Mouse (Mus musculus) heart, embryonic 12.5 days (tissue): ENCODE measurements at regions not wholly inside any gene's neighbourhood (a gene's known extent, or its start where the extent isn't known, plus 50 kb on each side); places are given as distances from the start of the nearest gene placed in this dataset.

ENCODE experiments used
- ATAC-seq: fragments of 200-750 bp; cut with Nextera tagmentation; 2 replicates; pipeline ENCODE4 v1.8.0; 2017; ENCODE audit warnings: moderate TSS enrichment, moderate library complexity; ENCODE audit not compliant: insufficient number of reproducible peaks, low FRiP score
- H3K27ac ChIP-seq: fragments of 300-500 bp; sonication (generic); 2 replicates; pipeline ENCODE4 v1.5.1; 2016; ENCODE audit warnings: mild to moderate bottlenecking, moderate library complexity; ENCODE audit not compliant: poor library complexity, severe bottlenecking
- H3K27me3 ChIP-seq: fragments of 300-500 bp; sonication (generic); replicated peaks from 2 replicates; pipeline ENCODE4 v1.6.1; 2016; ENCODE audit warnings: mild to moderate bottlenecking, moderate library complexity
- H3K36me3 ChIP-seq: fragments of 300-500 bp; sonication (generic); 2 replicates; pipeline ENCODE4 v1.6.1; 2016; ENCODE audit warnings: mild to moderate bottlenecking, moderate library complexity
- H3K4me1 ChIP-seq: fragments of 300-500 bp; sonication (generic); replicated peaks from 2 replicates; pipeline ENCODE4 v1.6.1; 2016; ENCODE audit warnings: mild to moderate bottlenecking
- H3K4me2 ChIP-seq: fragments of 300-500 bp; sonication (generic); 2 replicates; pipeline ENCODE4 v1.6.1; 2016; ENCODE audit warnings: mild to moderate bottlenecking, moderate library complexity
- H3K4me3 ChIP-seq: fragments of 300-500 bp; sonication (generic); 2 replicates; pipeline ENCODE4 v1.5.1; 2016; ENCODE audit warnings: mild to moderate bottlenecking
- H3K9ac ChIP-seq: fragments of 300-500 bp; sonication (generic); 2 replicates; pipeline ENCODE4 v1.6.1; 2016; ENCODE audit warnings: mild to moderate bottlenecking, moderate library complexity
- H3K9me3 ChIP-seq: fragments of 300-500 bp; sonication (generic); replicated peaks from 2 replicates; pipeline ENCODE4 v1.6.1; 2016; ENCODE audit warnings: mild to moderate bottlenecking, moderate library complexity
- WGBS: fragments of 180-500 bp; shearing (Covaris S2); methylation state at CpG from one replicate; pipeline ENCODE4 v1.1.7; 2016; 5-methylcytosine and 5-hydroxymethylcytosine counted together

DNA sequence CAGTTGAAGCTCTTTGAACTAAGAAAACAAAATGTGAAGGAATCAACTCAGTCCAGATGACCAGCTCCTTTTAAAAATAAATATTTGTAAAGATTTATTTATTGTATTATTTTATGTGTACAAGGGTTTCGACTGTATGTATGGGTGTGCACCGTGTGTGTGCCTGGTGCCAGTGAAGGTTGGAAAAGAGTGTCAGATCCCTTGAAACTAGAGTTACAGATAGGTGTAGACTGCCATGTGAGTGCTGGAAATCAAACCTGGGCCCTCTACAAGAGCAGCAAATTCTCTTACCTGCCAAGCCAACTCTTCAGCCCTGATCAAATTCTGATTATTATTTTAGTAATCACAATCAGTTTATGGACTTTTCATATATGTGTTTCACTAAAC, 140.2 kb upstream of the Gm12728 start:
- Histone ChIP-seq H3K4me2 (no peak overlapping the region), H3K9ac (no peak overlapping the region), H3K4me3 (no peak overlapping the region), H3K27ac (no peak overlapping the region), H3K36me3 (no peaks in the 10 kb centered on the region), H3K9me3 (no peaks in the 10 kb centered on the region), H3K27me3 (no peaks in the 10 kb centered on the region), H3K4me1 (no peaks in the 10 kb centered on the region)
- 80% methylated on average over 2 of the region's 2 CpGs for WGBS
- ATAC-seq = no peak

GRCm38 (mm10) chr4:105656071-105656655, 133.5 kb upstream of the Gm12728 start:
- H3K4me3 ChIP-seq = no peak overlapping the region
- H3K9me3 ChIP-seq = no peaks in the 10 kb centered on the region
- no peaks in the 10 kb centered on the region for H3K4me1 ChIP-seq
- 60% methylated on average over 5 of the region's 5 CpGs for WGBS
- H3K27ac ChIP-seq = no peak overlapping the region
- H3K36me3 ChIP-seq = no peaks in the 10 kb centered on the region
- no peaks in the 10 kb centered on the region for H3K27me3 ChIP-seq
- no peak for ATAC-seq
- H3K4me2 ChIP-seq = no peak overlapping the region
- H3K9ac ChIP-seq = no peak overlapping the region

- Histone ChIP-seq H3K4me3 (no peak overlapping the region), H3K27me3 (no peaks in the 10 kb centered on the region), H3K4me1 (no peaks in the 10 kb centered on the region), H3K4me2 (no peak overlapping the region), H3K27ac (no peak overlapping the region), H3K9ac (no peak overlapping the region), H3K9me3 (no peaks in the 10 kb centered on the region), H3K36me3 (no peaks in the 10 kb centered on the region)
- no peak for ATAC-seq
- WGBS = 71% methylated on average over 3 of the region's 3 CpGs
Measured at GRCm38 (mm10) chr4:105658581-105658980, 131.1 kb upstream of the Gm12728 start.

DNA sequence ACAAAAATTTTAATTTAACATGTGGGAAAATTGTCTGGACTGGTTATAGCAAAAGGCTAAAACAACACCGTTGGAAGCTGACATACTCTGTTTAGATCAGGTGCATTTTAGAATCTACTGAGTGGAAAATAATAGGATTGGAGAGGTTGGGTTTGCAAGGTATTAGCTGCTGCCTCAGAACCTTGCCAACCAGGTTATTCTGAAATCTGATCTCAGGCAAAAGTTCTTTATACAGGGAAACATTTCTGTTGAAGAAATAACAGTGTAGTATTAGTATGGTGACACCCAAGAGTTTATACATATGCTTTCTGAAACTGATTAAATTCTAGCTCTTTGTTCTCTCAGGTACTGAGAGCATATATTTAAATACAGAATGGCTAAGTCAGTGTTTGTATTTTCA, 113.0 kb upstream of the Gm12728 start:
- Histone ChIP-seq H3K9ac (no peak overlapping the region), H3K4me1 (no peaks in the 10 kb centered on the region)
- 80% methylated on average over 1 of the region's 1 CpGs for WGBS

DNA sequence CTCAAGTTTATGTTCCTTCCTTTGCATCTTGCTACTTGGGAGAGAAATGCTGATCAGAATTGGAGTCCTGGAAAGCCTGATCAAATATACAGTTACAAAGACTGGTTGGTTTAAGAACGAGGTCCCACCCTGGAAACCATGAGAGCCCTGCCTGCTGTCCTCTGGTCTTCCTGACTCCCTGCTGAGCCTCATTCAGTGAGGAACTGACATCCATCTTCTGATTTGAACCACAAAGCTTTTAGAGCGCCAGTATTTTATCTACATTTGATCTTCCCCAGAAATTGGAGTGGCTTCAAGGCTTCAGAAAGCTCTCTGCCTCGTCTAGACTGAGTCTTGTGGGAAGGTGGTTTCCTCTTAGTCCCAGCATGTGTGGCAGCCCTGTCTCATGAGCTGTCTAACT, 99.0 kb upstream of the Gm12728 start:
- no peak for ATAC-seq
- 29% methylated on average over 3 of the region's 3 CpGs for WGBS

More for the DNA sequence above, 113.0 kb upstream of the Gm12728 start:
- no peaks in the 10 kb centered on the region for H3K36me3 ChIP-seq
- H3K4me2 ChIP-seq = no peak overlapping the region
- no peak overlapping the region for H3K27ac ChIP-seq
- H3K4me3 ChIP-seq = no peak overlapping the region
- H3K9me3 ChIP-seq = 0 out of 2 replicates have a peak, but pooled peaks cover 5% of the 10 kb centered on the region
- no peaks in the 10 kb centered on the region for H3K27me3 ChIP-seq
- ATAC-seq = no peak

GRCm38 (mm10) chr4:105692380-105692779, 97.3 kb upstream of the Gm12728 start:
- no peaks in the 10 kb centered on the region for H3K36me3 ChIP-seq
- ATAC-seq = no peak
- no peaks in the 10 kb centered on the region for H3K9me3 ChIP-seq
- H3K27me3 ChIP-seq = no peaks in the 10 kb centered on the region
- no peak overlapping the region for H3K9ac ChIP-seq
- 78% methylated on average over 4 of the region's 4 CpGs for WGBS
- H3K4me2 ChIP-seq = no peak overlapping the region
- no peak overlapping the region for H3K27ac ChIP-seq
- no peak overlapping the region for H3K4me3 ChIP-seq
- no peaks in the 10 kb centered on the region for H3K4me1 ChIP-seq

More for the DNA sequence above, 99.0 kb upstream of the Gm12728 start:
- Histone ChIP-seq H3K4me1 (no peaks in the 10 kb centered on the region), H3K36me3 (no peaks in the 10 kb centered on the region), H3K4me2 (no peak overlapping the region), H3K27me3 (no peaks in the 10 kb centered on the region), H3K27ac (no peak overlapping the region), H3K4me3 (no peak overlapping the region), H3K9ac (no peak overlapping the region), H3K9me3 (no peaks in the 10 kb centered on the region)

DNA sequence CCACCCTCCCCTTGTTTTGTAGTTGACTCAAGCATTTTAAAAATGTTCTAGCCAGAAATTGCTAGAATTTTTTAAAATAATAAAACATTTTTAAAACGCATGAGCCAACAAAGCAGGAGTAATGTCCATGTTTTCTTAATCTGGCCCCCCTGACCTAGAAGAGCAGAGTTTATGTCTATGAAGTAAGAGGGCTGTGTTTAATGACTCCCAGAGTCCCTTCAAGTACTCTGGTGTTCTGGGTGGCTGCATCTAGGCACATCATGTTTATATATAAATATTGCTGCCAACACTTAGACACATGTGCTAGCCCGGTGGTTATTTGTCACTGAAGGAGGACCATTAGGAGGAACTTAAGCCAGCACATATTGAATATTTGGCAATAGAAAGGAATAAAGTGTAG, 93.8 kb upstream of the Gm12728 start:
- Histone ChIP-seq H3K9me3 (no peaks in the 10 kb centered on the region), H3K4me3 (no peak overlapping the region), H3K4me2 (no peak overlapping the region), H3K4me1 (no peaks in the 10 kb centered on the region), H3K36me3 (no peaks in the 10 kb centered on the region), H3K27ac (no peak overlapping the region), H3K9ac (no peak overlapping the region), H3K27me3 (0 out of 2 replicates have a peak, but pooled peaks cover 5% of the 10 kb centered on the region)
- no peak for ATAC-seq
- 81% methylated on average over 2 of the region's 2 CpGs for whole genome bisulfite sequencing

- H3K27ac ChIP-seq = no peak overlapping the region
- no peaks in the 10 kb centered on the region for H3K4me1 ChIP-seq
- no peak overlapping the region for H3K4me3 ChIP-seq
- WGBS = 82% methylated on average over 4 of the region's 4 CpGs
- H3K9me3 ChIP-seq = no peaks in the 10 kb centered on the region
- H3K4me2 ChIP-seq = no peak overlapping the region
- H3K36me3 ChIP-seq = no peaks in the 10 kb centered on the region
- H3K27me3 ChIP-seq = 0 out of 2 replicates have a peak, but pooled peaks cover 5% of the 10 kb centered on the region
- ATAC-seq = no peak
- no peak overlapping the region for H3K9ac ChIP-seq
Measured at GRCm38 (mm10) chr4:105697123-105697522, 92.5 kb upstream of the Gm12728 start.

- Histone ChIP-seq H3K36me3 (no peaks in the 10 kb centered on the region), H3K9ac (no peak overlapping the region), H3K27ac (no peak overlapping the region), H3K27me3 (0 out of 2 replicates have a peak, but pooled peaks cover 5% of the 10 kb centered on the region), H3K9me3 (no peaks in the 10 kb centered on the region), H3K4me2 (no peak overlapping the region), H3K4me1 (no peaks in the 10 kb centered on the region), H3K4me3 (no peak overlapping the region)
- WGBS = 88% methylated on average over 3 of the region's 3 CpGs
- no peak for ATAC-seq
Measured at GRCm38 (mm10) chr4:105702036-105702435, 87.6 kb upstream of the Gm12728 start.

DNA sequence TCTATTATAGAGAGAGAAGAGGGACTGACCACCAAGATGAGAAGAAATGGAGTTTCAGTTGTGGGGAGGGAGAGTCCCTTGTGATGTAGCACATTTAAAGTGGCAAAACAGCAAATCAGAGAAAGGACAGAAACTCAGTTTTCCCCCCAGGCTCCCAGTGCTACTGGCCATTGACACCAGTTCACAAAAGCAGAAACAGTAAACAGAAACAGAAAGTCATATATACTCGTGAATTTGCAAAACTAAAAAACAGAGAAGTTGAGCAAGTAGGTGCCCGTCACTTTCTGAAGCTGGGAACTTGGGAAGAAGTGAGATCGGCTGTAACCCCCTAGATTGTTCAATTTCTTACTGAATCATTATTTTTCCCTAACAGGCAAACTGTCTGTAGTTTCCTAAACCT, 86.3 kb upstream of the Gm12728 start:
- Histone ChIP-seq H3K4me2 (no peak overlapping the region), H3K4me1 (no peaks in the 10 kb centered on the region), H3K4me3 (no peak overlapping the region), H3K9ac (no peak overlapping the region), H3K36me3 (no peaks in the 10 kb centered on the region), H3K27me3 (0 out of 2 replicates have a peak, but pooled peaks cover 5% of the 10 kb centered on the region), H3K9me3 (no peaks in the 10 kb centered on the region), H3K27ac (no peak overlapping the region)
- WGBS = 67% methylated on average over 3 of the region's 3 CpGs
- no peak for ATAC-seq

DNA sequence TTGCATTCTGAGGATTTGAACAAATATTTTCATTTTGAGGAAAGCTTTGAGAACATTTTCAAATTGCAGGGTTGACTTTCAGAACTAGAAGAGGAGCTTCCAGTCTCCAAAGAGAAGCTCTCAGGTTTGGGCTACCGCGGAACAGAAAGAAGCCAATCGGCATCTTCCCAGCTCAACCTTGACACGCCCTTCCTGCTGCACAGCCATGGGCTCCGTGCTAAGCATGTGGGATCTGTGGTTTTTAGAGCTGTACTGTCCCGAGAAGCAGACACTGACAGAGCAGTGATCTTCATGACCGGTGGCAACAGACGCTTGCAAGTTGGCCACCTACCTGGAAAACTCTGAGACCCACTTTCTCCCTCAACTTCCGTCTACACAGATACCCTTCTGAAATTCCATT, 85.4 kb upstream of the Gm12728 start:
- Histone ChIP-seq H3K27ac (no peak overlapping the region), H3K4me3 (no peak overlapping the region), H3K9me3 (no peaks in the 10 kb centered on the region), H3K9ac (no peak overlapping the region), H3K4me1 (no peaks in the 10 kb centered on the region), H3K4me2 (no peak overlapping the region), H3K27me3 (0 out of 2 replicates have a peak, but pooled peaks cover 5% of the 10 kb centered on the region), H3K36me3 (no peaks in the 10 kb centered on the region)
- no peak for ATAC-seq
- 87% methylated on average over 9 of the region's 9 CpGs for WGBS

DNA sequence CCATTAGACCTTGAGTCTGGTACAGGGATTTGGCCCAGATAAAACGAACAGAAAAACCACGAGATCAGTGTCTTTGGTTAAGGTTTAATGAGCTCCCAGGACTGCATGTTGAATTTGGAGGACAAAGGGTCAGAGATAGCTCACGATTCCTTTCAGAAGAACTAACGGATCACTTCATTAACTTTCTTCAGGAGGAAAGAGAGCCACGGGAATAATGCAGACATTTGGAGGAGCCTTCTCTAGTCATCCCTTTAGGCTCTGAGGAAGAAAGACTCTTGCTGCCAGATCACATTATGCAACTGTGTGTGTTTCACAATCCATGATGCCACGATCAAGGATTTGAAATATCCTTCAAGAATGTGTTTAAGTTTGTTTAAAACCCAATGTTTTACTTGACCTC, 83.7 kb upstream of the Gm12728 start:
- Histone ChIP-seq H3K4me2 (no peak overlapping the region), H3K36me3 (no peaks in the 10 kb centered on the region), H3K9me3 (no peaks in the 10 kb centered on the region), H3K27me3 (no peaks in the 10 kb centered on the region), H3K9ac (no peak overlapping the region), H3K27ac (no peak overlapping the region), H3K4me3 (no peak overlapping the region), H3K4me1 (no peaks in the 10 kb centered on the region)
- no peak for ATAC-seq
- WGBS = 67% methylated on average over 6 of the region's 6 CpGs
